16 mouse cellular contexts compared by ENCODE assay signal in the genomic region with DNA sequence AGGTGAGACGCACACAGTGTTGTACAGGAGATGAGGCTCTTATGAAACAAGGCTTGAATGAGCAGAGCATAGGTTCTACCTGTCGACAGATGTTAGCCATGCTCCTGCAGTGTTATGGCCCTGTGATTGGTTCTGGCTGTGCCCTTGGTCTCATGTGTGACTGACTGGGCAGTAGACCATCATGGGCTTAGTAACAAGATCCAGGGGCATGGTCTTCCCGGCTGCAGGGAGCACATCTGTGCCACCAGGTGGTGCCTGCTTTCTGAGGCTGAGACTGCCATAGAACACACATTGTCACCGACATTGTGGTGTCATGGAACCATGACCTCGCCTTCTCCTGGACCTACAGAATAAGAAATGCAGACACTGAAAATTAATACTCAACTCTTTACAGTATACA. TPM values are rescaled to one million over a fixed set of nuclear protein-coding genes. Genes with fewer than 3 reads are reported as not detected.
DNase-seq lines count a peak whose midpoint lies in the region; ATAC-seq and TF ChIP-seq lines count a peak whose summit lies in the region.
"Had no signal": no experiment of that assay in that cellular context is flagged by ENCODE, and none has a peak within 500 bp of the region (broad histone marks: within the 10 kb centered on the region; RNA-seq: fewer than 3 reads in every experiment).

No protein-coding gene starts in this region.

- no peak for ATAC-seq in intestine, postnatal 0 days
- ATAC-seq in intestine, embryonic 15.5 days: no peak
- no peak for ATAC-seq in midbrain, embryonic 14.5 days (ENCODE audit: low FRiP score, low TSS enrichment)
- ATAC-seq in midbrain, embryonic 13.5 days: no peak
- peak; percentile 31; the same call in 1 of the 2 replicates for ATAC-seq in megakaryocyte progenitor cell, adult 5-6 weeks (replicated peaks; ENCODE audit: poor library complexity)
- ATAC-seq: forebrain, embryonic 13.5 days had no signal

- no peaks in the 10 kb centered on the region for H3K4me1 ChIP-seq in intestine, postnatal 0 days (replicated peaks; ENCODE audit: control insufficient read depth, insufficient read depth, low read length)
- H3K4me1 ChIP-seq in intestine, embryonic 15.5 days (replicated peaks): no peaks in the 10 kb centered on the region
- H3K4me1 ChIP-seq in midbrain, embryonic 14.5 days (ENCODE audit: control insufficient read depth, insufficient read depth, low read length): no peaks in the 10 kb centered on the region
- H3K4me1 ChIP-seq in midbrain, embryonic 13.5 days (replicated peaks): no peaks in the 10 kb centered on the region
- H3K4me1 ChIP-seq: forebrain, embryonic 13.5 days; heart, embryonic 12.5 days had no signal

- H3K27me3 ChIP-seq in intestine, postnatal 0 days (replicated peaks; ENCODE audit: control insufficient read depth, insufficient read depth, low read length): no peaks in the 10 kb centered on the region
- no peaks in the 10 kb centered on the region for H3K27me3 ChIP-seq in intestine, embryonic 15.5 days (replicated peaks)
- H3K27me3 ChIP-seq in midbrain, embryonic 14.5 days (ENCODE audit: control insufficient read depth, insufficient read depth, low read length): no peaks in the 10 kb centered on the region
- H3K27me3 ChIP-seq in midbrain, embryonic 13.5 days: no peaks in the 10 kb centered on the region
- H3K27me3 ChIP-seq: forebrain, embryonic 13.5 days; heart, embryonic 12.5 days; limb, embryonic 12.5 days had no signal

- H3K4me2 ChIP-seq in intestine, postnatal 0 days (replicated peaks; ENCODE audit: low read depth): no peak overlapping the region
- H3K4me2 ChIP-seq in intestine, embryonic 15.5 days (replicated peaks): no peak overlapping the region
- H3K4me2 ChIP-seq in midbrain, embryonic 14.5 days (ENCODE audit: low read length): no peak overlapping the region
- H3K4me2 ChIP-seq in midbrain, embryonic 13.5 days (replicated peaks): no peak overlapping the region
- H3K4me2 ChIP-seq: forebrain, embryonic 13.5 days; heart, embryonic 12.5 days; limb, embryonic 12.5 days; lung, embryonic 14.5 days had no signal

- peak; percentile 17 for DNase-seq in embryo, embryonic 11 days
- DNase-seq in embryo, embryonic 9.5 days (ENCODE audit: extremely low spot score): no peak
- peak; percentile 7 for DNase-seq in midbrain, embryonic 14.5 days
- no peak for DNase-seq in adrenal gland, adult (ENCODE audit: inconsistent age in 2 of 2, low spot score in 1 of 2)
- DNase-seq: adrenal gland, postnatal 10 days; cerebellum, adult 2 months; lung, embryonic 14.5 days had no signal

- peaks cover 59% of the 10 kb centered on the region for H3K36me3 ChIP-seq in intestine, postnatal 0 days (ENCODE audit: control insufficient read depth, insufficient read depth)
- peaks cover 34% of the 10 kb centered on the region for H3K36me3 ChIP-seq in intestine, embryonic 15.5 days
- H3K36me3 ChIP-seq in midbrain, embryonic 14.5 days (ENCODE audit: control insufficient read depth, insufficient read depth, low read length): peaks cover 62% of the 10 kb centered on the region
- H3K36me3 ChIP-seq in midbrain, embryonic 13.5 days: peaks cover 68% of the 10 kb centered on the region

- H3K9ac ChIP-seq in intestine, postnatal 0 days (ENCODE audit: low read depth, low read length): no peak overlapping the region
- no peak overlapping the region for H3K9ac ChIP-seq in intestine, embryonic 15.5 days
- no peak overlapping the region for H3K9ac ChIP-seq in midbrain, embryonic 14.5 days (replicated peaks; ENCODE audit: low read length)
- H3K9ac ChIP-seq in midbrain, embryonic 13.5 days (replicated peaks): no peak overlapping the region
- H3K9ac ChIP-seq: forebrain, embryonic 13.5 days; heart, embryonic 12.5 days; limb, embryonic 12.5 days; lung, embryonic 14.5 days had no signal

- no peaks in the 10 kb centered on the region for H3K9me3 ChIP-seq in intestine, postnatal 0 days (ENCODE audit: control insufficient read depth)
- no peaks in the 10 kb centered on the region for H3K9me3 ChIP-seq in intestine, embryonic 15.5 days
- no peaks in the 10 kb centered on the region for H3K9me3 ChIP-seq in midbrain, embryonic 14.5 days (ENCODE audit: control insufficient read depth, low read length)
- H3K9me3 ChIP-seq in midbrain, embryonic 13.5 days: no peaks in the 10 kb centered on the region
- H3K9me3 ChIP-seq: forebrain, embryonic 13.5 days; heart, embryonic 12.5 days; hindbrain, embryonic 10.5 days; limb, embryonic 12.5 days had no signal

- no peak overlapping the region for H3K4me3 ChIP-seq in intestine, postnatal 0 days (ENCODE audit: low read depth, low read length)
- no peak overlapping the region for H3K4me3 ChIP-seq in intestine, embryonic 15.5 days (replicated peaks)
- no peak overlapping the region for H3K4me3 ChIP-seq in midbrain, embryonic 14.5 days (replicated peaks; ENCODE audit: low read depth, low read length)
- H3K4me3 ChIP-seq in midbrain, embryonic 13.5 days (replicated peaks): no peak overlapping the region
- H3K4me3 ChIP-seq: forebrain, embryonic 13.5 days; heart, embryonic 12.5 days; hindbrain, embryonic 10.5 days; left cerebral cortex, adult 2 months; limb, embryonic 12.5 days had no signal

- 79% methylated on average over 5 of the region's 5 CpGs for WGBS in intestine, postnatal 0 days
- 85% methylated on average over 5 of the region's 5 CpGs for WGBS in intestine, embryonic 15.5 days
- 86% methylated on average over 5 of the region's 5 CpGs for WGBS in midbrain, embryonic 14.5 days
- 84% methylated on average over 5 of the region's 5 CpGs for WGBS in midbrain, embryonic 13.5 days

- H3K27ac ChIP-seq in intestine, postnatal 0 days (ENCODE audit: low read depth, low read length): no peak overlapping the region
- no peak overlapping the region for H3K27ac ChIP-seq in intestine, embryonic 15.5 days
- H3K27ac ChIP-seq in midbrain, embryonic 14.5 days (replicated peaks; ENCODE audit: low read depth, low read length): no peak overlapping the region
- H3K27ac ChIP-seq in midbrain, embryonic 13.5 days: no peak overlapping the region
- H3K27ac ChIP-seq: forebrain, embryonic 13.5 days; hindbrain, embryonic 10.5 days; left cerebral cortex, adult 2 months; limb, embryonic 12.5 days had no signal

- peak; percentile 52 for TF ChIP-seq CTCF in intestine, postnatal 0 days (IDR thresholded peaks at IDR 0.05; ENCODE audit: low read depth)

RNA-seq across cellular contexts. Expression of gene Zfp14, which starts 25.8 kb away (rescaled TPM):
- polyA plus RNA-seq in intestine, postnatal 0 days (2015; fragmentation: Nextera tagmentation; extraction: Ambion mirVana): 0.93 and 1.0 TPM in 2 replicates
- 2.7 and 2.9 TPM in 2 replicates for polyA plus RNA-seq in intestine, embryonic 15.5 days (2015; fragmentation: Nextera tagmentation; extraction: Ambion mirVana)
- polyA plus RNA-seq in midbrain, embryonic 14.5 days (2014; fragmentation: Nextera tagmentation; extraction: Ambion mirVana): 13.5 and 14.3 TPM in 2 replicates
- polyA plus RNA-seq in midbrain, embryonic 13.5 days (2015; fragmentation: Nextera tagmentation; extraction: Ambion mirVana): 10.4 and 12.5 TPM in 2 replicates
- total RNA-seq in megakaryocyte progenitor cell, adult 5-6 weeks (2015): 1.1 and 1.8 TPM in 2 replicates
- 1.2 and 2.1 TPM in 2 replicates for total RNA-seq in megakaryocyte progenitor cell, adult 5-6 weeks (2017)

RNA-seq across cellular contexts. Expression of gene Zfp568, which starts 41.6 kb away (rescaled TPM):
- polyA plus RNA-seq in intestine, postnatal 0 days (2015; fragmentation: Nextera tagmentation; extraction: Ambion mirVana): 5.5 and 5.8 TPM in 2 replicates
- polyA plus RNA-seq in intestine, embryonic 15.5 days (2015; fragmentation: Nextera tagmentation; extraction: Ambion mirVana): 15.1 and 15.5 TPM in 2 replicates
- polyA plus RNA-seq in midbrain, embryonic 14.5 days (2014; fragmentation: Nextera tagmentation; extraction: Ambion mirVana): 3.3 and 5.5 TPM in 2 replicates
- polyA plus RNA-seq in midbrain, embryonic 13.5 days (2015; fragmentation: Nextera tagmentation; extraction: Ambion mirVana): 6.8 and 7.7 TPM in 2 replicates
- 17.2 and 22.3 TPM in 2 replicates for total RNA-seq in megakaryocyte progenitor cell, adult 5-6 weeks (2015)
- 38.4 and 53.5 TPM in 2 replicates for total RNA-seq in megakaryocyte progenitor cell, adult 5-6 weeks (2017)

RNA-seq across cellular contexts. Expression of gene Zfp82, which starts 47.3 kb away (rescaled TPM):
- 1.2 and 1.7 TPM in 2 replicates for polyA plus RNA-seq in intestine, postnatal 0 days (2015; fragmentation: Nextera tagmentation; extraction: Ambion mirVana)
- 3.9 and 4.5 TPM in 2 replicates for polyA plus RNA-seq in intestine, embryonic 15.5 days (2015; fragmentation: Nextera tagmentation; extraction: Ambion mirVana)
- polyA plus RNA-seq in midbrain, embryonic 14.5 days (2014; fragmentation: Nextera tagmentation; extraction: Ambion mirVana): 11.3 and 11.6 TPM in 2 replicates
- polyA plus RNA-seq in midbrain, embryonic 13.5 days (2015; fragmentation: Nextera tagmentation; extraction: Ambion mirVana): 11.7 and 13.8 TPM in 2 replicates
- 4.4 and 4.9 TPM in 2 replicates for total RNA-seq in megakaryocyte progenitor cell, adult 5-6 weeks (2015)
- 3.4 and 4.9 TPM in 2 replicates for total RNA-seq in megakaryocyte progenitor cell, adult 5-6 weeks (2017)

Comparison
In these comparisons a context has a peak if more than half of its experiments do, and no peak if none do; other contexts are left out.
1. DNase-seq: peak in embryo, embryonic 11 days (single experiment) and midbrain, embryonic 14.5 days (single experiment); none in embryo, embryonic 9.5 days (single experiment) and adrenal gland, adult (0 of 2).